Mouse (Mus musculus) limb, embryonic 15.5 days (tissue): Measurements from ENCODE around the gene Zfp442. TPM values are rescaled to one million over a fixed set of nuclear protein-coding genes. Genes with fewer than 3 reads are reported as not detected.

Experiments used
- polyA plus RNA-seq: library from polyadenylated mRNA; unstranded; fragments of >200 nt; fragmentation: Nextera tagmentation; extraction: Ambion mirVana; gene quantifications from 2 replicates; pipeline ENCODE4 v1.2.1, GENCODE M21; 2015

Zfp442 gene
- polyA plus RNA-seq, 1 experiment from 2014 or later, result 7.8 TPM

Other genes starting within 250 kb of the Zfp442 start
- 9.0 TPM in 2 replicates for gene Zfp937, start 233.4 kb downstream of the Zfp442 start, polyA plus RNA-seq
- gene Gm21994, start 195.9 kb downstream of the Zfp442 start, polyA plus RNA-seq, result 5.3 and 5.8 TPM in 2 replicates
- gene Gm14124, start 194.0 kb downstream of the Zfp442 start, polyA plus RNA-seq, result 0.05 TPM in 1 of 2 replicates, not detected in the other
- gene Gm10130, start 127.8 kb downstream of the Zfp442 start, polyA plus RNA-seq, result 3.6 and 4.6 TPM in 2 replicates
- 7.1 and 8.2 TPM in 2 replicates for gene 3300002I08Rik, start 88.7 kb downstream of the Zfp442 start, polyA plus RNA-seq
- gene Zfp345, start 33.6 kb upstream of the Zfp442 start, polyA plus RNA-seq, result 0.09 TPM in 1 of 2 replicates, not detected in the other
- 3.6 and 4.3 TPM in 2 replicates for gene Cst7, start 118.9 kb upstream of the Zfp442 start, polyA plus RNA-seq
- 33.1 and 36.8 TPM in 2 replicates for gene Apmap, start 157.1 kb upstream of the Zfp442 start, polyA plus RNA-seq
- gene Acss1, start 217.0 kb upstream of the Zfp442 start, polyA plus RNA-seq, result 6.1 and 7.3 TPM in 2 replicates
- gene Vsx1, start 237.9 kb upstream of the Zfp442 start, polyA plus RNA-seq, result not detected in 2 replicates